Mouse (Mus musculus) lung, postnatal 36 days (tissue): ENCODE data around the gene Tmem240.
A peak's percentile ranks its signal among the peaks of the same experiment; 100 is the strongest.
"Not testable (repeated sequence)": the region's sequence is repeated elsewhere in the genome, so short reads cannot be mapped to it uniquely, and the experiment has no call there.

Source experiments
- DNase-seq: peaks from one replicate; pipeline ENCODE4 v3.0.0; 2022; ENCODE audit warnings: mixed read lengths

Gene Tmem240

DNA sequence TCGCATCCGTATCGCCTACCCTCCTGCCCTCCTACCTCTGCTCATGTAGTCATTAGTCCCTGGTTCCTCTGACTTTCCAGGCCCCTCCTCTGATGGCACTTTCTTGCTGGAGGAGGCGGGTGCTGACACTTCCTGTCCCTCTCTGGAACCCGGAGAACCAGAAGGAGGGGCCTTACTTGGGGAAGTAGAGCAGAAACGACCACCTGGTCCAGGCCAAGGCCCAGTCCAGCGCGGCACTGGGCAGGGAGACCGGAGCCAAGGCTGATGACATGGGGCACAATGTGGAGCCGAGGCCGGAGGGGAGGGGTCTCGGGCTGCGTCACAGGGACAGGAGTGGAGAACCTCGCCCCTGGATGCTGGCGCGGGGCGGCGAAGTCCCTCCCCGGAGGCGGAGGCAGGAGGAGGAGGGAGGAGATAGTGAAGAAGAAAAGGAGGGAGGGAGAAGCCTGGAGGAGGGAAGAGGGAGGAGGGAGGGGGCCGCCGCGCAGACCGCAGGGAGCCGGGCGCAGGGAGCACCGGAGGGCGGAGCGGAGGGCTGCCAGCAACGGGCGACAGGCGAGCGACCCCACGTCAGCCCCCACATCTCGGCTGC, at the start of gene Tmem240:
Gene Tmem240, plus strand, starts transcription at position 451 of the 592 bp plus-strand sequence.
- peak; percentile 92 for DNase-seq

DNA sequence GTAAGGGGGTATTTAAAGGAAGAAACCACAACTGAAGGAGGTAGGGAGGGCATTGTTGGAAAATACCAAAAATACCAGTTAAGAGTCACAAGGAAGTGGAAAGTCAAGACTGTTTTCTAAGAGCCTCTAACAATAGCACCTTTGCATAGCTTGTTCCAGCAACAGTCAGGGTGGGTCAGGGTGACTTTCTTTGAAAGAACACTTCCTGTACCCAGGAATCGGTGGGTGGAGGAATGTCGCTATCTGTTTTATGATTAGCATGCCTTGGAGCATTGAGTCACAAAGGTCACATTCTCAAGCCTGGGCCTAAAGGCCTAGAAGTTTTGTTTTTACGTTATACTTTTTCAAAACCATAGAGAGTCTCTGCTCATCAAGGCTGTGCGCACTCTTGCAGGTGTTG, 46.8 kb upstream of the Tmem240 start:
- DNase-seq = not testable (repeated sequence)

DNA sequence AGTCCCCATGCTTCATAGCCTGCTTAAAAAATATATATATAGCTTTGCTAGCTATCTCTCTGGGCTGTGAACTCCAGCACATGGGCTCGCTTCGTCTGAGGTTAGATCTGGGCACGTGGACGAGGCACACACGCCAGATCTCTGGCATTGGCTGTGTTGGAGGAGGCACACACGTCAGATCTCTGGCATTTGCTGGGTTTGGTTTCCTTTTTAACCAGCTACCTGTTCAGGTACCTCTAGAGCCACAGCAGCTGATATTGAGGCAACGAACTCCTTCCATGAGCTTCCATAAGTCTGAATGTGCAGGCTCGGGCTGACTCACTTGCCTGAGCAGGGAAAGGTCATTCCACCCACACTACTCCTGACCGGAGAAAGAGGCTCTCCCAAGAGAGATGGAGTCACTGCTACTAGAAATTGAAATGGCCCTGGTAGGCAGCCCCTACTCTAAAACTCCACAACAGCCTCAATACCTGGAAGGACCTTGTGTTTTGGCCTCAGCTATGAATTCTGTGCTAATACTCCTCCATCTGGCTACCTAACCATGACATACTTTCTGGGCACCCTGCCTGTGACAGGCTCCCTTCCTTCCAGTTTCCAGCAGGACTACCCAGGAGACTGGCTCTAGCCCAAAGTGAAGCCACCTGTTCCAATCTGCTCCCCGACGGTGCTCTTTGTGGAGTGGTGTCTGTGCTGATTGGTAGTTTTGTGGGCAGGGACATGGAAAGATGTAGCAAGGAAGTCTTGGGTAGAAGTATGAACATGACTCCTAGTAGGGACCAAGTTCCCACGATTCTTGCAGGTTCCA, 43.8 kb upstream of the Tmem240 start:
- DNase-seq = no peak

DNA sequence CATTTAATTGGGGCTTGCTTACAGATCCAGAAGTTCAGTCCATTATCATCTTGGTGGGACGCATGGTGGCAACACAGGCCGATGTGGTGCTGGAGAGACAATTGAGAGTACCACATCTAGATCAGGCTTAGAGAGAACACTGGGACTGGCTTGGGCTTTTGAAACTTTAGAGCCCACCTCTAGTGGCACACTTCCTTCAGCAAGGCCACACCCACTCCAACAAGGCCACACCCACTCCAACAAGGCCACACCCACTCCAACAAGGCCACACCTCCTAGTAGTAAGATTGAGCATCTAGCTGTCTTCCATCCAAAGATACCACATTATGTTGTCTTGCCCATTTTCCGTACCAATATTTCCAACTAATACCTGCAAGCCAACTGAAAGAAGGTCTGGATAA, 42.2 kb upstream of the Tmem240 start:
- DNase-seq = no peak

DNA sequence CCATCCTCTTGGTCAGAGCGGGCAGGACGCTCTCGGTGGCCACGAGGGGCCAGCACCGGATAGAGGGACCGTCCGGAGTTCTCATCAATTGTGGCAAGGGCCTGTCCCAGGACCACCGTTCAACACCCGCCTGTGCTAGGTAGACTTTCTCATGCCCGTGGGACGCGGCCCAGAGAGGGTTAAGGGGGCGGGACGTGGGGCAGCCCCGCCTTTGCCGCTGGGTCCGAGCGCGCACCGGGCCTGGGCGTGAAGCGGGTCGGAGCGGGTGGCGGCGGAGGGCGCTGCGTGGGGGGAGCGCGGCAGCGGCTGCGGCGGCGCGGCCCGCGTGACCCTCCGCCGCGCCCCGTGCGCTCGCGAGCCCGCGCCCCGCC, 40.5 kb upstream of the Tmem240 start, which contains the start of gene Fndc10:
Gene Fndc10, plus strand, starts transcription at position 232 of the 371 bp plus-strand sequence.
- DNase-seq = peak; percentile 55

DNA sequence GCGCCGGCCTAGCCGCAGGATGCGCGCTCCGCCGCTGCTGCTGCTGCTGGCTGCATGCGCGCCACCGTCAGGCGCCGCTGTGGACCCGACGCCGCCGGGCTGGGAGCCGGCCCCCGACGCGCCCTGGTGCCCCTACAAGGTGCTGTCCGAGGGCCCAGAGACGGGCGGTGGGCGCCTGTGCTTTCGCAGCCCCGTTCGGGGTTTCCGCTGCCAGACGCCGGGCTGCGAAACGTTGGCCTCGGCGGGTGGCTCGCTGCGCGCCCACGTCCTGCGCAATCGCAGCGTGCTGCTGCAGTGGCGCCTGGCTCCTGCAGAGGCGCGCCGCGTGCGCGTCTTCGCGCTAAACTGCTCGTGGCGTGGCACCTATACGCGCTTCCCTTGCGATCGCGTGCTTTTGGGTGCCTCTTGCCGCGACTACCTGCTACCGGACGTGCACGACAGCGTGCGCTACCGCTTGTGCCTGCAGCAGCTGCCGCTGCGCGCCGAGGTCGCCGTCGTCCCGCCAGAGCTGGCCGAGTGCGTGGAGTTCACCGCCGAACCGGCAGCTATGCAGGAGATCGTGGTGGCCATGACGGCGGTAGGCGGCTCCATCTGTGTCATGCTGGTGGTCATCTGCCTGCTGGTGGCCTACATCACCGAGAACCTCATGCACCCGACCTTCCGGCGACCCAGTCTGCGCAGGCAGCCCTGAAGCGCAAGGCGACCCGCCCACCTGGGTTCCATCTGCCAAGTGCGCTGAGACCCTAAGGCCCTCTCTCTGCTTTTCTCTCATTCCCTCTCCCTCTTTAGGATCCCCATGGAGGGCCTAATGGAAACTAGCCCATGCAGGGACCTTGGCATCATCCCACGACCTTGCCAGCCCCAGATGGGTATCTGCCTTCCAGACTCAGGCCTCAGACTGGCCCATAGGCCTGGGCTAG, 39.9 kb upstream of the Tmem240 start:
- DNase-seq = peak; percentile 40

DNA sequence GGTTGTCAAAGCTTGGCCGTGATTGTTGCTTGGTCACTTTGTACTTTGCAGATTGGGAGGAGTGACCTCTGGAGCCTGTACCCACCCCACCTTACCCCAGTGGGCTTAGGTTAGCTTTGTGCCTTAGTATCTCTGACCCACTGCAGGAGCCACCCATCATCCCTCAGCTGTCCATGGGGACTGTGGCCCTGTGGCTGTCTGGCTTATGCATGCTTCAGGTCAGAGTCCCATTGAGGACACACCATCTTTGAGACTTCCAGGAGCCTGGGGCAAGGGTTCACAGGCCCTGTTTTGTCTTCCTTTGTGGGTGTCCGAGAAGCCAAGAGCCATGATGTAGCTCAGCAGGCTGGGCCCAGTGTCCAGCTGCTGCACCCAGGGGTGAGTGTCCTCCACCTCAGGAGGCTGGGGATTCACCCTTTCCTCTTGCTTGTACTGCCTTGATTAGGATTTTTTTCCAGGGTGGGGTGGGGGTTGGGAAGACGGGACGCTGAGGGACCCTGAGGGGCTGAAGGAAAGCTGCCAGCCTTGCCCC, 39.0 kb upstream of the Tmem240 start:
- DNase-seq = no peak

DNA sequence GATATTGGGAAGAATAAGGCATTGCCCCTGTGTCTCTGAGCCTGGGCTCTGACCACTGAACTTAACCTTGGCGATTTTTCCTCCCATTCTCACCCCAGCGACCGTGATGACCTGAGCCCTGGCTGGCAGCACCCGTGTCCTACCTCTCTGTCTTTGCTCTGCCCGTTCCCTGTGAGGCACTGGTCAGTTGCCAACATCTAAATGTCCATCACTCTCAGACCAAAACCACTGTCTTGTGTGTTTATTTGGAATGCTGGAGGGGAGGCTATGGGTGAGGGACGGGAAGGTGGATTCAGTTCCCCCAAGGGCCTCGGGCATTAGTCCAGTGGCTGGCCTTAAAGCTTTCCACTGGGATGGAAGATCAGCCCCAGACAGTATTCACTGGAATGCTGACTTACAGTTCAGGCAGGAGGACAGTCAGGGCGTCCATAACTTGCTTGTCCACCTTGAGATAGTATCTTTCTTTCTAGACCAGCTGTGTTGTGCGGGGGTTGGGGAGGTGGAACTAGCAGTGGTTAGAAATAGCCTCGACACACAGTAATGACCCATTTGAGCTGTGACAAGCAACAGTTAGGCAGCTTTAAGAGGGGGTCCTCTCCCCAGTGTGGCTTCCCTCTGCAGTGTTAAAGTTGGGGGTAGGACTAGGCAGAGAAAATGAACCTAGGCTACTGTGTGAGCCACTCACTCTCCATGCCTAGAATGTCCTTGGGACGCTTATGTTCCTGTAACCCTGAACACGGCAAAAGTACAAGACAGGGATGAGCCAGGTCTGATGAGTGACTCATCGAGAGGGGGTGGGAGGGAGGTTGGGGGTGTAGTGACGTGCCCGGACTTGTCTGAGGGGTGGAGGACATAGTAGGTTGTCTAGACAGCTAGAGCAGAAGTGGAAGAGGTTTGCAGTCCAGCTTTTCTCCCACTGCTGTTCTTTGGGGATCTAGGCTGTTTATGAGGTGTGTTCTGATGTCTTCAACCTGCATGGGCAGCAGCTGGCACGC, 38.0 kb upstream of the Tmem240 start:
- no peak for DNase-seq

DNA sequence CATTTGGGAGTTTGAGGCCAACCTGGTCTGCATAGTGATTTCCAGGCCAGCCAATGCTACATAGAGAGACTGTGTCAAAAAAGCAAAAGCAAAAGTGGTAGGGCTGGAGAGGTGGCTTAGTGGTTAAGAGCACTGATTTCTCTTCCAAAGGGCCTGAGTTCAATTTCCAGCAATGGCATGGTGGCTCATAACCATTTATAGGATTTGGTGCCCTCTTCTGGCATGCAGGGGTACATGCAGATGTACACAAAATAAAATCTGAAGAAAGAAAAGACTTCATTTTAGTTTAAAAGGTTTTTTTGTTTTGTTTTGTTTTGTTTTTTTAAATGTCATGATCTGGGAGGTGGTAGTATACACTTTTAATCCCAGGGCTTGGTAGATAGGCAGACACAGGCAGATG, 34.2 kb upstream of the Tmem240 start:
- peak; percentile 18 for DNase-seq

DNA sequence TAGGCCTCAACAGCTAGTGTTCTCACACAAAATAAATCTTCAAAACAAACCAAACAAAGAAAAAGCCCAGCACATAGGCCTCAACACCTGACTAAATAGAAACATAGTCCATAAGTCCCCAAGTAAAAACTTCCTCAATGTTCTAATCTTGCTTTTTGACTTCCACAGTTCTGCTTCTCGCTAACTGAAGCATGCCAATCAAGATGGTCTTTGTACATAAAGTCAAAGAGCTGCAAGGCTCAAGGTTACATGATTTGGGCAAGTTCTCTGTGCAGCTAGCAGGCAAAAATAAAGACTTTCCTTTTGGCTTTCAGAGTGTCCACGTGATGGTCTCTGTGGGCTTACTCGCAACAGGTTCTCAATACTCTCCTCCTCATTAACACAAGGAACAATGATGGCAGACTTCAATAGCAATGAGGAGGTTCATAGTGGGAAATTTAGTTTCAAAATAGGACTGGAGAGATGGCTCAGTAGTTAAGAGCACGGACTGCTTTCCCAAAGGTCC, 31.1 kb upstream of the Tmem240 start:
- no peak for DNase-seq

DNA sequence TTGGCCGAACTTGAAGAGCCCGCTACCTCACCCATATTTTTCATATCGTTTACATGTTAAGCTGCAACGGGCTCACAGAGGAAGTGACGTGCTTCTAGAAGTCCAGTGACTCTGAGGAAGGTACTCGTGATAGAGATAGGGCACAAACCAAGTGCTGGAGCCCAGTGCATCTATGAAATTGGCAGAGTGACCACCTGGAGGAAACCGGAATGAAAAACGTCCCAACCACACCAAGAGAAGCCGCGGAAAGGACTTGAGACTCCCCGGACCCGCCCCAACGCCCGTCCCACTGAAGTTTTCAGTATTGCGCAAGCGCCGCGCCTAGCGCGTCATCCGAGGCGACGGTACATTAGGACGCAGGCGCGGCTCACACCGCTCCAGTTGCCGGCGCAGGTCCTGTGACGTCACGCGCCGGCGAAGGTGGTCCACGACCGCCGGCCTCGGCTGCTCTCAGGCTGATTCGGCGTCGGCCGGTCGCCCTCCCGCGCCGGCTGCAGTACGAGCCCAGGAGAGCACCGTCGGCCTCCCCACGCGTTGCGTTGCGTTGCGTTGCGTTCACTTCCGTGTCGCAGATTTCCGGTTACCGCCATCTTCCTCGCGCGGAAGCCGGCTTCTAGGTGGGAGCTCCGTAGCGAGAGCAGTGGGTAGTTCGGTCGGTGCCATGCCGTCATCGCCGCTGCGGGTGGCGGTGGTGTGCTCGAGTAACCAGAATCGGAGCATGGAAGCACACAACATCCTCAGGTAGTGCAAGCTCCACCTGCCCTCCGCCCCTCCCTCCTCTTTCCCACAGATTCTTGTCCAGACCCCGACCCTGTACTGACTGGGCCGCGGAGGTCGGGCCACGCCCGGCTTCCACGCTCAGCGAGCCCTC, 29.6 kb upstream of the Tmem240 start, which contains the start of gene Ssu72:
Gene Ssu72, plus strand, starts transcription at position 80 of the 871 bp plus-strand sequence.
- peak; percentile 95 for DNase-seq

DNA sequence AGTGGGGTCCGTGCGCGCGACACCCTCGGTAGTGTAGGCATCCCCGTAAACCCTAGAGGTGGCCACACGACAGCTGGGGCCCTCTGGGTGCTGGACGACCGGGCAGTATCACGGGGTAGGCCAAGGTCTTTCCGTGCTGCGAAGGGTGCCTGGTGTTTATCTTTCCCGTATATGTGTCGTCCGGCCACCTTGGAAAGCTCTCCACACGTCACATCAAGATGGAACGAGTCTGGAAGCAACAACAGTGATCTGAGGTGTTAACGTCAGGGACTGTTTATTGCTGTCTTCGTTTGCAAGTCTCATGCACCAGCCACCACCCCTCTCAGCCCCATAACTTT, 29.0 kb upstream of the Tmem240 start:
- DNase-seq = peak; percentile 17

DNA sequence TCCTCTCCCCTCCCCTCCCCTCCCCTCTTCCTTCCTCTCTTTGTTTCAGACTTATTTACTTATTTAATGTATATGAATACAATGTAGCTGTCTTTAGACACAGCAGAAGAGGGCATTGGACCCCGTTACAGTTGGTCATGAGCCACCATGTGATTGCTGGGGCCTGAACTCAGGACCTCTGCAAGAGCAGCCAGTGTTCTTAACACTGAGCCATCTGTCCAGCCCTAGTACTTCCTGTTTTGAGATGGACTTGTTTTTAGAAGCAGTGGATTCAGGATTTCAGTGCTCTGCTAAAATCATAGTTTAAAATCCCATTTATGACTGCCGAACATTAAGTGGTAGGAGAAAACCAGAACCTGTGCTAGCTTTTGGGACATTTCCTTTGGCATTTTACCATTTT, 26.0 kb upstream of the Tmem240 start:
- DNase-seq = no peak

DNA sequence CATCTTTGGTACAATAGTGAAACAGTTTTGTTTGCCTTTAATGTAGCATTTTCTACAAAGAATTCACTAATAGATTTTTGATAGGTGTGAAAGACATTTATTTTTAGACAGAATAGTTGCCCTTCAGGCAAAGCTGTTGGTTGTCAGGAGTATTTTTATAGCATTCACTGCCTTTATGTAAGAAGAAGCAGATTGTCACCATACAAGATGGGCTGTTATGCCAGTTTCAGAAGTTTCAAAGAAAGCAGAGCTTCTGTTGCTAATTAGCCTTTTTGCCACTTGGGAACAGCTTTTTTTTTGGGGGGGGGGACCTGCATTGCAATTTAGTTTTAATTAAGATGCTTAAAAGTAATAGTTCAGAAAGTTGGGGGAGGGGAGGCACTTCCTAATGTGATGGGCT, 25.6 kb upstream of the Tmem240 start:
- DNase-seq = no peak

DNA sequence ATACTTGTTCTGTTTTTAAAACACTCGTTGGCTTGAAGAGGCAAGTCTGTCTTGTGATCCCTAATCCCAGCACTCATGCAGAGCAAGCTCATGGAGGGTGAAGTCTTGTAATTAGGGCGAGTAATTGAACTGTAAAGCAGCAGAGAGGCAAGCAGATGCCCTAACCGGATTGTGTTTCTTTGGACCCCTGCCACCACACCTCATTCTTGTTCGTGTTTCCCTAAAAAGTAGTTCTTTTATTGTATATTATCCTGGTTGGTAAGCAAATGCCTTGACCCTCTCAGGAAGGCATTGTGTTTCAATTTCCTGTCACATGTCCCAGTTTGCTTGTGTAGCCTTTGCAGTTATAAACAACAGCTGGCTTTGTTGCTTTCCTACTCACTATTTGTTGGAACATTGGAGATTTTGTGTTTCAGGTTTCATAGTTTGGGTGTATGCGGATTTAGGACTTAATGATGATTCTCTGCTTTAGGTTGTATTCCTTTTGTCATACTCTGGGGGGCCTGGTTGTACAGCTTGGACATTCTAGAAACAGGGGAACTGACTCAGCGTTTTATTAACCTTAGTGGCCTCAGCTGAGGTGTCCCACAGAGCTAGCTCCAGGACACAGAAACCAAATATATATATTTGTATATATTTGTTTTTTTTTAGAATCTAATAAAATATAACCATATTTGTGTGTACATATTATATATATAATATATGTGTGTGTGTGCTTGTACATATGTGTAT, 23.9 kb upstream of the Tmem240 start:
- peak; percentile 31 for DNase-seq

DNA sequence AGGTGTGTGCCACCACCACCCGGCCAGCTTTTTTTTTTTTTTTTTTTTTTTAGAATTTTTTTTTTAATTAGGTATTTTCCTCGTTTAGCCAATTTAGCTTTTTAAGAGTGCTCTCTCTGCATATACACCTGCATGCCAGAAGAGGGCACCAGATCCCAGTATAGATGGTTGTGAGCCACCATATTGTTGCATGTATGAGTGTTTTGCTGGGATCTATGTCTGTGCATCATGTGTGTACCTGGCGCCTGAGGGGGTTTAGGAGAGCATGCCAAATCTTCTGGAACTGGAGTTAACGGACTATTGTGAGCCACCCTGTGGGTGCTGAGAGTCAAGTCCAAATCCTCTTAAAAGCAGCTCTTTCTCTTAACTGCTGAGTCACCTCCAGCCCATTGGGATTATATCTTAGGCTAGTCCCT, 12.9 kb upstream of the Tmem240 start:
- DNase-seq = peak; percentile 49

DNA sequence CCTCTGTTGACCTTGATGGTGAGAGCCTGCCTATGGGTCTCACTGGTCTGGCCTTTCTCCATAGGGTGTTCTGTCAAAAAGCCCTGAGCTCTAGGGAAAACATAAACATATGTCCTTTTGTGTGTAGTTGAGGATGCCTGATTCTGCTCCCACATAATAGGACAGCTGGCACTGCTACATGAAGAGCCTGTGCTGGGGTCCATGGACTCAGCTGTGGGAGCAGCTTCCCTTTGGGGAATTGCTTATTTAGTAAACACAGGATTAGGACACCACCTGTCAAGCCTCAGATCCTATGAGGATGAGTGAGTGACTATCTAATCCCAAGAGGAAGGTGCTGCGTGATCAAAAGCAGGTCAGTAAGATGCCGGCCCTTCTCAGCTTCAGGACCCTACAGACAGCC, 6.6 kb upstream of the Tmem240 start:
- DNase-seq = no peak

DNA sequence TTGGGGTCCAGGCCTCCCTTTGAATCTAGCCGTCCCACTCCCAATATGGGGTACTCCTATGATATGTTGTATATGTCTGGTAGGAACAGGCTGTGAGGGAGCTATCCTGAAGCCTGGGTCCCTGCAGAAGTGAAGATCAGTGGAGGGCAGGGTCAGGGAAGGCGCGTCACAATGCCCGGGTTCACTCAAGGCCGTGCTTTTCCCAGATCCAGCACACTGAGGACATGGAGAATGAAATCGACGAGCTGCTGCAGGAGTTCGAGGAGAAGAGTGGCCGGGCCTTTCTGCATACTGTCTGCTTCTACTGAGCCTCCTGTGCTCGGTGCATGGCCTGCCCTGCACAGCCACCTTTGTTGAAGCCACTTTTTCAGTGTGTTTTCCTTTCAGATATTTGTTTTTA, 1.3 kb upstream of the Tmem240 start:
- DNase-seq = no peak

DNA sequence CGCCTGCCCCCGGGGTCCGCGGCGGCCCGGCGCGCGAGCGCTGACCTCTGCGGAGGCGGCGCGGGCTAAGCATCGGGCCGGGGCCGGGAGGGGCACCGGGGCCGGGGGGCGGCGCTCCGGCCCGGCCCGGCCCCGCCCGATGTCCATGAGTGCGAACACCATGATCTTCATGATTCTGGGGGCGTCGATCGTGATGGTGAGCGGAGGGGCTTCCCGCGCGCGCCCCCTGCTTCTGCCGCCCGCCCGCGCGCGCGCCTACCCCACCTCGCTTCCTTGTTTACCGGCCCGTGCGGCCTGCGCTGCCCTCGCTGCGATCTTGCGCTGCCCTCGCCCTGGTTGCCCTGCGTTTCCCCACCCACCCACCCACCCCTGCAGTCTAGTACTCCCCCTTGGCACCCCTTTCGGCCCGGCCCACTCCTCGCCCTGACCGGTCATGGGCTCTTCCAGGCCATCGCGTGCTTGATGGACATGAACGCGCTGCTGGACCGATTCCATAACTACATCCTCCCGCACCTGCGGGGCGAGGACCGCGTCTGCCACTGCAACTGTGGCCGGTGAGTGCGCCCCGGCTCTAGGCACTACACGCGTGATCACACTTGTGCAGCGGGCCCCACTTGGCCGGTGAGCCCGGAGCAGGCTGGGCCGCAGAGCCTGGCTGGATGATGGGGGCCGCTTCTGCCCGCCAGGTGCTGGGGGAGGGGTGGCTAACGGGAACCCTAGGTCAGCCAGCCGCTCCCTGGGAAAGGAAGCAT, 527 bp downstream of the Tmem240 start:
- DNase-seq = peak; percentile 34
